Mouse (Mus musculus) G1E (cell line): ENCODE measurements at regions not wholly inside any gene's neighbourhood (a gene's known extent, or its start where the extent isn't known, plus 50 kb on each side); places are given as distances from the start of the nearest gene placed in this dataset.

Source experiments
- CTCF ChIP-seq: IDR thresholded peaks from 2 replicates; pipeline ENCODE4 v1.5.1; 2012; ENCODE audit warnings: low read depth, low read length, inconsistent platforms, mixed read lengths
- GATA1 ChIP-seq: IDR thresholded peaks from 2 replicates; pipeline ENCODE4 v1.6.1; 2012; ENCODE audit warnings: borderline replicate concordance, low read length, inconsistent platforms, mixed read lengths
- GATA2 ChIP-seq: IDR thresholded peaks from 2 replicates; pipeline ENCODE4 v1.6.1; 2012; ENCODE audit warnings: low read depth, low read length, inconsistent platforms, borderline replicate concordance
- POLR2AphosphoS5 ChIP-seq: IDR thresholded peaks from 2 replicates; pipeline ENCODE4 v1.6.1; 2012; ENCODE audit warnings: low read depth, low read length, inconsistent platforms; ENCODE audit not compliant: insufficient replicate concordance
- TAL1 ChIP-seq: conservative IDR thresholded peaks from 2 replicates; pipeline ENCODE4 v1.6.1; 2012; ENCODE audit warnings: low read depth, low read length, inconsistent platforms, mixed read lengths

- TF ChIP-seq CTCF (no peak), GATA1 (no peak), POLR2AphosphoS5 (no peak), TAL1 (no peak), GATA2 (no peak)
Measured at GRCm38 (mm10) chr13:80614971-80615370, 268.2 kb upstream of the Arrdc3 start.
